Mouse (Mus musculus) heart, embryonic 15.5 days (tissue): ENCODE results near the gene Rnf135. TPM values are rescaled to one million over a fixed set of nuclear protein-coding genes. Genes with fewer than 3 reads are reported as not detected.

Experiments
- ATAC-seq: fragments of 200-750 bp; cut with Nextera tagmentation; replicated peaks from 2 replicates; pipeline ENCODE4 v1.8.0; 2017; ENCODE audit warnings: low read depth, moderate TSS enrichment; ENCODE audit not compliant: insufficient number of reproducible peaks, insufficient read depth, low FRiP score
- H3K27ac ChIP-seq: fragments of 300-500 bp; sonication (generic); 2 replicates; pipeline ENCODE4 v1.5.1; 2015; ENCODE audit warnings: mild to moderate bottlenecking, inconsistent platforms
- H3K27me3 ChIP-seq: fragments of 300-500 bp; sonication (generic); 2 replicates; pipeline ENCODE4 v1.6.1; 2015; ENCODE audit warnings: inconsistent platforms
- H3K36me3 ChIP-seq: fragments of 300-500 bp; sonication (generic); 2 replicates; pipeline ENCODE4 v1.6.1; 2015; ENCODE audit warnings: mild to moderate bottlenecking, inconsistent platforms
- H3K4me1 ChIP-seq: fragments of 300-500 bp; sonication (generic); replicated peaks from 2 replicates; pipeline ENCODE4 v1.6.1; 2015; ENCODE audit warnings: inconsistent platforms
- H3K4me2 ChIP-seq: fragments of 300-500 bp; sonication (generic); 2 replicates; pipeline ENCODE4 v1.6.1; 2015; ENCODE audit warnings: inconsistent platforms, mild to moderate bottlenecking, moderate library complexity
- H3K4me3 ChIP-seq: fragments of 300-500 bp; sonication (generic); 2 replicates; pipeline ENCODE4 v1.5.1; 2015; ENCODE audit warnings: mild to moderate bottlenecking, inconsistent platforms
- H3K9ac ChIP-seq: fragments of 300-500 bp; sonication (generic); 2 replicates; pipeline ENCODE4 v1.6.1; 2015; ENCODE audit warnings: mild to moderate bottlenecking, inconsistent platforms
- H3K9me3 ChIP-seq: fragments of 300-500 bp; sonication (generic); replicated peaks from 2 replicates; pipeline ENCODE4 v1.6.1; 2016; ENCODE audit warnings: inconsistent platforms
- WGBS: fragments of 180-500 bp; shearing (Covaris S2); methylation state at CpG from one replicate; pipeline ENCODE4 v1.1.7; 2015; ENCODE audit warnings: mixed read lengths; 5-methylcytosine and 5-hydroxymethylcytosine counted together
- polyA plus RNA-seq: library from polyadenylated mRNA; unstranded; fragments of >200 nt; fragmentation: Nextera tagmentation; extraction: Ambion mirVana; gene quantifications from 2 replicates; pipeline ENCODE4 v1.2.1, GENCODE M21; 2015

Rnf135 gene
- polyA plus RNA-seq, 1 experiment from 2014 or later, result 11.5 TPM

GRCm38 (mm10) chr11:80163362-80164116, 20.1 kb upstream of the Rnf135 start:
- ATAC-seq, result no peak
- no peak overlapping the region for H3K4me2 ChIP-seq
- no peaks in the 10 kb centered on the region for H3K4me1 ChIP-seq
- H3K9ac ChIP-seq, result no peak overlapping the region
- H3K27me3 ChIP-seq, result no peaks in the 10 kb centered on the region
- H3K4me3 ChIP-seq, result no peak overlapping the region
- no peaks in the 10 kb centered on the region for H3K9me3 ChIP-seq
- no peaks in the 10 kb centered on the region for H3K36me3 ChIP-seq
- H3K27ac ChIP-seq, result no peak overlapping the region
- WGBS, result 66% methylated on average over 7 of the region's 7 CpGs

- H3K4me3 ChIP-seq, result no peak overlapping the region
- H3K4me2 ChIP-seq, result no peak overlapping the region
- no peaks in the 10 kb centered on the region for H3K27me3 ChIP-seq
- H3K9me3 ChIP-seq, result no peaks in the 10 kb centered on the region
- H3K27ac ChIP-seq, result no peak overlapping the region
- ATAC-seq, result no peak
- no peaks in the 10 kb centered on the region for H3K4me1 ChIP-seq
- 73% methylated on average over 2 of the region's 2 CpGs for WGBS
- H3K9ac ChIP-seq, result no peak overlapping the region
- no peaks in the 10 kb centered on the region for H3K36me3 ChIP-seq
These were observed 19.4 kb upstream of the Rnf135 start for GRCm38 (mm10) chr11:80164224-80164623.

- H3K4me1 ChIP-seq, result no peaks in the 10 kb centered on the region
- WGBS, result 85% methylated on average over 9 of the region's 9 CpGs
- H3K4me2 ChIP-seq, result no peak overlapping the region
- H3K9me3 ChIP-seq, result no peaks in the 10 kb centered on the region
- no peak for ATAC-seq
- H3K27ac ChIP-seq, result no peak overlapping the region
- H3K4me3 ChIP-seq, result no peak overlapping the region
- H3K27me3 ChIP-seq, result no peaks in the 10 kb centered on the region
- no peaks in the 10 kb centered on the region for H3K36me3 ChIP-seq
- no peak overlapping the region for H3K9ac ChIP-seq
These were observed 15.5 kb upstream of the Rnf135 start for GRCm38 (mm10) chr11:80168121-80168520.

GRCm38 (mm10) chr11:80168611-80169249, 14.9 kb upstream of the Rnf135 start:
- Histone ChIP-seq H3K27ac (no peak overlapping the region), H3K4me3 (no peak overlapping the region), H3K4me1 (no peaks in the 10 kb centered on the region), H3K9me3 (no peaks in the 10 kb centered on the region), H3K9ac (no peak overlapping the region), H3K4me2 (no peak overlapping the region), H3K27me3 (no peaks in the 10 kb centered on the region), H3K36me3 (no peaks in the 10 kb centered on the region)
- ATAC-seq, result no peak
- WGBS, result 67% methylated on average over 4 of the region's 4 CpGs

- no peak overlapping the region for H3K4me3 ChIP-seq
- WGBS, result 71% methylated on average over 3 of the region's 3 CpGs
- no peak overlapping the region for H3K9ac ChIP-seq
- H3K9me3 ChIP-seq, result no peaks in the 10 kb centered on the region
- H3K27me3 ChIP-seq, result no peaks in the 10 kb centered on the region
- no peak for ATAC-seq
- H3K36me3 ChIP-seq, result no peaks in the 10 kb centered on the region
- no peak overlapping the region for H3K27ac ChIP-seq
- H3K4me1 ChIP-seq, result no peaks in the 10 kb centered on the region
- no peak overlapping the region for H3K4me2 ChIP-seq
These were observed 14.0 kb upstream of the Rnf135 start for GRCm38 (mm10) chr11:80169629-80170028.

- WGBS, result 55% methylated on average over 5 of the region's 5 CpGs
- no peak for ATAC-seq
These were observed 13.3 kb upstream of the Rnf135 start for GRCm38 (mm10) chr11:80170351-80170750.

GRCm38 (mm10) chr11:80171884-80172283, 11.8 kb upstream of the Rnf135 start:
- Histone ChIP-seq H3K4me3 (no peak overlapping the region), H3K9me3 (no peaks in the 10 kb centered on the region), H3K27ac (no peak overlapping the region), H3K27me3 (no peaks in the 10 kb centered on the region), H3K36me3 (no peaks in the 10 kb centered on the region), H3K9ac (no peak overlapping the region), H3K4me1 (no peaks in the 10 kb centered on the region), H3K4me2 (no peak overlapping the region)
- no peak for ATAC-seq
- 62% methylated on average over 4 of the region's 4 CpGs for WGBS

More at GRCm38 (mm10) chr11:80170351-80170750, 13.3 kb upstream of the Rnf135 start:
- no peaks in the 10 kb centered on the region for H3K9me3 ChIP-seq
- no peak overlapping the region for H3K4me2 ChIP-seq
- no peak overlapping the region for H3K4me3 ChIP-seq
- H3K4me1 ChIP-seq, result no peaks in the 10 kb centered on the region
- H3K27me3 ChIP-seq, result no peaks in the 10 kb centered on the region
- H3K36me3 ChIP-seq, result no peaks in the 10 kb centered on the region
- H3K9ac ChIP-seq, result no peak overlapping the region
- no peak overlapping the region for H3K27ac ChIP-seq

GRCm38 (mm10) chr11:80173963-80174670, 9.5 kb upstream of the Rnf135 start:
- no peak overlapping the region for H3K4me2 ChIP-seq
- 71% methylated on average over 11 of the region's 11 CpGs for WGBS
- no peak overlapping the region for H3K9ac ChIP-seq
- H3K27ac ChIP-seq, result no peak overlapping the region
- H3K27me3 ChIP-seq, result no peaks in the 10 kb centered on the region
- no peaks in the 10 kb centered on the region for H3K9me3 ChIP-seq
- no peaks in the 10 kb centered on the region for H3K36me3 ChIP-seq
- peaks cover 8% of the 10 kb centered on the region for H3K4me1 ChIP-seq
- ATAC-seq, result no peak
- no peak overlapping the region for H3K4me3 ChIP-seq

GRCm38 (mm10) chr11:80176911-80177895, 6.4 kb upstream of the Rnf135 start:
- no peak overlapping the region for H3K4me3 ChIP-seq
- H3K9me3 ChIP-seq, result no peaks in the 10 kb centered on the region
- H3K36me3 ChIP-seq, result no peaks in the 10 kb centered on the region
- no peak overlapping the region for H3K9ac ChIP-seq
- H3K27me3 ChIP-seq, result no peaks in the 10 kb centered on the region
- no peak overlapping the region for H3K4me2 ChIP-seq
- H3K4me1 ChIP-seq, result peaks cover 8% of the 10 kb centered on the region
- peak overlapping the region; percentile 11 for H3K27ac ChIP-seq
- 65% methylated on average over 11 of the region's 11 CpGs for WGBS
- ATAC-seq, result no peak

GRCm38 (mm10) chr11:80178316-80178715, 5.3 kb upstream of the Rnf135 start:
- H3K9me3 ChIP-seq, result no peaks in the 10 kb centered on the region

More at GRCm38 (mm10) chr11:80178316-80178715, 5.3 kb upstream of the Rnf135 start:
- Histone ChIP-seq H3K4me1 (peaks cover 8% of the 10 kb centered on the region), H3K9ac (no peak overlapping the region), H3K4me3 (no peak overlapping the region), H3K36me3 (no peaks in the 10 kb centered on the region), H3K4me2 (no peak overlapping the region), H3K27me3 (no peaks in the 10 kb centered on the region), H3K27ac (no peak overlapping the region)
- 85% methylated on average over 8 of the region's 8 CpGs for WGBS
- no peak for ATAC-seq
